Mouse (Mus musculus): ENCODE measurements around the gene Btg2. TPM values are rescaled to one million over a fixed set of nuclear protein-coding genes. Genes with fewer than 3 reads are reported as not detected.

The Btg2 gene
- polyA plus RNA-seq, 1 experiment from 2014 or later = 21.2 TPM

- ATAC-seq (ENCODE audit: insufficient number of reproducible peaks, insufficient read depth, low FRiP score, low TSS enrichment, low read depth) = no peak
- 63% methylated on average over 2 of the region's 2 CpGs for WGBS
- H3K36me3 ChIP-seq = no peaks in the 10 kb centered on the region
- peak overlapping the region; percentile 63; the same call in 1 of the 2 replicates for H3K27ac ChIP-seq
- no peak overlapping the region for H3K4me3 ChIP-seq
- H3K4me2 ChIP-seq = no peak overlapping the region
- H3K9me3 ChIP-seq = no peaks in the 10 kb centered on the region
- peaks cover 16% of the 10 kb centered on the region for H3K4me1 ChIP-seq
- H3K9ac ChIP-seq = no peak overlapping the region
- no peaks in the 10 kb centered on the region for H3K27me3 ChIP-seq
Measured at GRCm38 (mm10) chr1:134036492-134036891, 42.4 kb downstream of the Btg2 start.

- ATAC-seq (ENCODE audit: insufficient number of reproducible peaks, insufficient read depth, low FRiP score, low TSS enrichment, low read depth) = no peak
- 72% methylated on average over 14 of the region's 14 CpGs for WGBS
- peaks cover 7% of the 10 kb centered on the region for H3K4me1 ChIP-seq
Measured at GRCm38 (mm10) chr1:134028161-134028846, 50.6 kb downstream of the Btg2 start.

GRCm38 (mm10) chr1:134026741-134027140, 52.2 kb downstream of the Btg2 start:
- 89% methylated on average over 9 of the region's 9 CpGs for WGBS
- no peak for ATAC-seq (ENCODE audit: insufficient number of reproducible peaks, insufficient read depth, low FRiP score, low TSS enrichment, low read depth)

More at GRCm38 (mm10) chr1:134028161-134028846, 50.6 kb downstream of the Btg2 start:
- Histone ChIP-seq H3K9me3 (no peaks in the 10 kb centered on the region), H3K9ac (no peak overlapping the region), H3K36me3 (no peaks in the 10 kb centered on the region), H3K27me3 (no peaks in the 10 kb centered on the region), H3K27ac (no peak overlapping the region), H3K4me3 (no peak overlapping the region), H3K4me2 (no peak overlapping the region)

GRCm38 (mm10) chr1:134025975-134026374, 52.9 kb downstream of the Btg2 start:
- 69% methylated on average over 5 of the region's 5 CpGs for WGBS
- H3K9me3 ChIP-seq = no peaks in the 10 kb centered on the region
- H3K4me1 ChIP-seq = peaks cover 7% of the 10 kb centered on the region
- H3K4me3 ChIP-seq = no peak overlapping the region
- H3K36me3 ChIP-seq = no peaks in the 10 kb centered on the region
- no peaks in the 10 kb centered on the region for H3K27me3 ChIP-seq
- no peak overlapping the region for H3K9ac ChIP-seq
- H3K27ac ChIP-seq = no peak overlapping the region
- no peak overlapping the region for H3K4me2 ChIP-seq
- ATAC-seq (ENCODE audit: insufficient number of reproducible peaks, insufficient read depth, low FRiP score, low TSS enrichment, low read depth) = no peak

More at GRCm38 (mm10) chr1:134026741-134027140, 52.2 kb downstream of the Btg2 start:
- H3K4me1 ChIP-seq = peaks cover 7% of the 10 kb centered on the region
- no peaks in the 10 kb centered on the region for H3K9me3 ChIP-seq
- H3K27me3 ChIP-seq = no peaks in the 10 kb centered on the region
- H3K36me3 ChIP-seq = no peaks in the 10 kb centered on the region
- H3K27ac ChIP-seq = no peak overlapping the region
- H3K4me3 ChIP-seq = no peak overlapping the region
- H3K9ac ChIP-seq = no peak overlapping the region
- H3K4me2 ChIP-seq = no peak overlapping the region

Other genes starting within 250 kb of the Btg2 start
- gene Optc, start 171.1 kb downstream of the Btg2 start, polyA plus RNA-seq (2015; fragmentation: Nextera tagmentation; extraction: Ambion mirVana) = 0.81 and 1.0 TPM in 2 replicates
- 3.3 and 5.0 TPM in 2 replicates for gene Prelp, start 157.7 kb downstream of the Btg2 start, polyA plus RNA-seq (2015; fragmentation: Nextera tagmentation; extraction: Ambion mirVana)
- gene Fmod, start 41.9 kb downstream of the Btg2 start, polyA plus RNA-seq (2015; fragmentation: Nextera tagmentation; extraction: Ambion mirVana) = 9.6 and 10.1 TPM in 2 replicates
- not detected in 2 replicates for gene Chit1, start 32.1 kb upstream of the Btg2 start, polyA plus RNA-seq (2015; fragmentation: Nextera tagmentation; extraction: Ambion mirVana)
- 4.0 and 4.5 TPM in 2 replicates for gene Chil1, start 103.1 kb upstream of the Btg2 start, polyA plus RNA-seq (2015; fragmentation: Nextera tagmentation; extraction: Ambion mirVana)
- 6.0 and 9.9 TPM in 2 replicates for gene Mybph, start 114.3 kb upstream of the Btg2 start, polyA plus RNA-seq (2015; fragmentation: Nextera tagmentation; extraction: Ambion mirVana)
- gene Adora1, start 156.3 kb upstream of the Btg2 start, polyA plus RNA-seq (2015; fragmentation: Nextera tagmentation; extraction: Ambion mirVana) = 1.4 and 1.5 TPM in 2 replicates
- 20.4 and 29.0 TPM in 2 replicates for gene Myog, start 210.9 kb upstream of the Btg2 start, polyA plus RNA-seq (2015; fragmentation: Nextera tagmentation; extraction: Ambion mirVana)